Mouse (Mus musculus): ENCODE results near the gene Eps8l3.

Gene Eps8l3

GRCm38 (mm10) chr3:107877005-107877404, at the start of gene Eps8l3:
Gene Eps8l3 (plus strand): TSS chr3:107877229.
- no peak for DNase-seq (ENCODE audit: low read depth, low spot score)

- DNase-seq (ENCODE audit: low read depth, low spot score), result no peak
These were observed 49.1 kb upstream of the Eps8l3 start for GRCm38 (mm10) chr3:107827873-107828405.

- no peak for DNase-seq (ENCODE audit: low read depth, low spot score)
These were observed 48.5 kb upstream of the Eps8l3 start for GRCm38 (mm10) chr3:107828518-107828917.

- no peak for DNase-seq (ENCODE audit: low read depth, low spot score)
These were observed 48.0 kb upstream of the Eps8l3 start for GRCm38 (mm10) chr3:107828997-107829396.

GRCm38 (mm10) chr3:107829625-107830024, 47.4 kb upstream of the Eps8l3 start:
- no peak for DNase-seq (ENCODE audit: low read depth, low spot score)

GRCm38 (mm10) chr3:107831875-107832554, 45.0 kb upstream of the Eps8l3 start:
- DNase-seq (ENCODE audit: low read depth, low spot score), result no peak

- DNase-seq (ENCODE audit: low read depth, low spot score), result peak; percentile 45
These were observed 44.4 kb upstream of the Eps8l3 start for GRCm38 (mm10) chr3:107832645-107833044.

GRCm38 (mm10) chr3:107833370-107833769, 43.7 kb upstream of the Eps8l3 start:
- no peak for DNase-seq (ENCODE audit: low read depth, low spot score)

GRCm38 (mm10) chr3:107833872-107834341, 43.1 kb upstream of the Eps8l3 start:
- no peak for DNase-seq (ENCODE audit: low read depth, low spot score)

- peak; percentile 82 for DNase-seq (ENCODE audit: low read depth, low spot score)
These were observed 41.7 kb upstream of the Eps8l3 start for GRCm38 (mm10) chr3:107835301-107835700.

GRCm38 (mm10) chr3:107839855-107840254, 37.2 kb upstream of the Eps8l3 start:
- DNase-seq (ENCODE audit: low read depth, low spot score), result no peak

- DNase-seq (ENCODE audit: low read depth, low spot score), result peak; percentile 37
These were observed 36.2 kb upstream of the Eps8l3 start for GRCm38 (mm10) chr3:107840855-107841254.

- DNase-seq (ENCODE audit: low read depth, low spot score), result no peak
These were observed 35.7 kb upstream of the Eps8l3 start for GRCm38 (mm10) chr3:107841370-107841769.

- no peak for DNase-seq (ENCODE audit: low read depth, low spot score)
These were observed 33.6 kb upstream of the Eps8l3 start for GRCm38 (mm10) chr3:107843406-107843805.

GRCm38 (mm10) chr3:107844001-107844400, 33.0 kb upstream of the Eps8l3 start:
- DNase-seq (ENCODE audit: low read depth, low spot score), result peak; percentile 45

GRCm38 (mm10) chr3:107844499-107844898, 32.5 kb upstream of the Eps8l3 start:
- DNase-seq (ENCODE audit: low read depth, low spot score), result peak; percentile 92

- DNase-seq (ENCODE audit: low read depth, low spot score), result no peak
These were observed 30.9 kb upstream of the Eps8l3 start for GRCm38 (mm10) chr3:107846175-107846574.

- no peak for DNase-seq (ENCODE audit: low read depth, low spot score)
These were observed 30.2 kb upstream of the Eps8l3 start for GRCm38 (mm10) chr3:107846835-107847234.

- DNase-seq (ENCODE audit: low read depth, low spot score), result peak; percentile 67
These were observed 28.9 kb upstream of the Eps8l3 start for GRCm38 (mm10) chr3:107848126-107848525.

GRCm38 (mm10) chr3:107849000-107849692, 27.9 kb upstream of the Eps8l3 start:
- no peak for DNase-seq (ENCODE audit: low read depth, low spot score)

GRCm38 (mm10) chr3:107849693-107850031, 27.4 kb upstream of the Eps8l3 start:
- no peak for DNase-seq (ENCODE audit: low read depth, low spot score)

GRCm38 (mm10) chr3:107850418-107851031, 26.5 kb upstream of the Eps8l3 start:
- no peak for DNase-seq (ENCODE audit: low read depth, low spot score)
